Mouse (Mus musculus) CD4-positive, CD25-positive, alpha-beta regulatory T cell, adult 2 months (primary cell): ENCODE measurements at regions not wholly inside any gene's neighbourhood (a gene's known extent, or its start where the extent isn't known, plus 50 kb on each side); places are given as distances from the start of the nearest gene placed in this dataset.
A peak's percentile ranks its signal among the peaks of the same experiment; 100 is the strongest.

Experiments
- DNase-seq: peaks from one replicate; pipeline ENCODE4 v3.0.0-alpha.2; 2012; ENCODE audit warnings: low read depth, low spot score

- no peak for DNase-seq
Measured at GRCm38 (mm10) chr3:52196936-52197246, 71.2 kb upstream of the Foxo1 start.

- peak; percentile 91 for DNase-seq
Measured at GRCm38 (mm10) chr3:52197982-52198750, 70.0 kb upstream of the Foxo1 start.

- peak; percentile 76 for DNase-seq
Measured at GRCm38 (mm10) chr3:52198751-52199738, 69.1 kb upstream of the Foxo1 start.

- no peak for DNase-seq
Measured at GRCm38 (mm10) chr3:52200106-52200505, 68.0 kb upstream of the Foxo1 start.

GRCm38 (mm10) chr3:52210556-52211302 lies 57.4 kb upstream of the Foxo1 start:
- DNase-seq: no peak

GRCm38 (mm10) chr3:52211303-52211695 lies 56.8 kb upstream of the Foxo1 start:
- DNase-seq: no peak

- DNase-seq: no peak
Measured at GRCm38 (mm10) chr3:52214114-52214513, 54.0 kb upstream of the Foxo1 start.

GRCm38 (mm10) chr3:52215083-52215482 lies 53.1 kb upstream of the Foxo1 start:
- no peak for DNase-seq
